Mouse (Mus musculus) embryonic facial prominence, embryonic 14.5 days (tissue): ENCODE measurements at regions not wholly inside any gene's neighbourhood (a gene's known extent, or its start where the extent isn't known, plus 50 kb on each side); places are given as distances from the start of the nearest gene placed in this dataset.

ENCODE experiments used
- ATAC-seq: fragments of 200-750 bp; cut with Nextera tagmentation; 2 replicates; pipeline ENCODE4 v1.8.0; 2017; ENCODE audit warnings: low read depth, moderate number of reproducible peaks, moderate TSS enrichment
- DNase-seq: peaks from one replicate; pipeline ENCODE4 v3.0.0-alpha.2; 2015; ENCODE audit warnings: low spot score
- H3K27ac ChIP-seq: fragments of 300-500 bp; sonication (generic); replicated peaks from 2 replicates; pipeline ENCODE4 v1.5.1; 2014; ENCODE audit warnings: low read depth, mild to moderate bottlenecking, low read length, moderate library complexity
- H3K27me3 ChIP-seq: fragments of 300-500 bp; sonication (generic); replicated peaks from 2 replicates; pipeline ENCODE4 v1.6.1; 2014; ENCODE audit warnings: low read length; ENCODE audit not compliant: control insufficient read depth, insufficient read depth
- H3K36me3 ChIP-seq: fragments of 300-500 bp; sonication (generic); 2 replicates; pipeline ENCODE4 v1.6.1; 2014; ENCODE audit warnings: low read length, mixed read lengths; ENCODE audit not compliant: control insufficient read depth, insufficient read depth
- H3K4me1 ChIP-seq: fragments of 300-500 bp; sonication (generic); 2 replicates; pipeline ENCODE4 v1.6.1; 2014; ENCODE audit warnings: antibody characterized with exemption, low read length; ENCODE audit not compliant: control insufficient read depth, insufficient read depth
- H3K4me2 ChIP-seq: fragments of 300-500 bp; sonication (generic); 2 replicates; pipeline ENCODE4 v1.6.1; 2014; ENCODE audit warnings: low read depth, mild to moderate bottlenecking, low read length, moderate library complexity, mixed read lengths
- H3K4me3 ChIP-seq: fragments of 300-500 bp; sonication (generic); 2 replicates; pipeline ENCODE4 v1.5.1; 2014; ENCODE audit warnings: low read depth, mild to moderate bottlenecking, low read length
- H3K9ac ChIP-seq: fragments of 300-500 bp; sonication (generic); 2 replicates; pipeline ENCODE4 v1.6.1; 2014; ENCODE audit warnings: low read depth, mild to moderate bottlenecking, low read length, moderate library complexity, mixed read lengths
- H3K9me3 ChIP-seq: fragments of 300-500 bp; sonication (generic); 2 replicates; pipeline ENCODE4 v1.6.1; 2016; ENCODE audit warnings: low read length; ENCODE audit not compliant: control insufficient read depth
- WGBS: fragments of 180-500 bp; shearing (Covaris S2); extraction: QIAGEN DNeasy Blood & Tissue Kit; methylation state at CpG from one replicate; pipeline ENCODE4 v1.1.7; 2014; 5-methylcytosine and 5-hydroxymethylcytosine counted together

DNA sequence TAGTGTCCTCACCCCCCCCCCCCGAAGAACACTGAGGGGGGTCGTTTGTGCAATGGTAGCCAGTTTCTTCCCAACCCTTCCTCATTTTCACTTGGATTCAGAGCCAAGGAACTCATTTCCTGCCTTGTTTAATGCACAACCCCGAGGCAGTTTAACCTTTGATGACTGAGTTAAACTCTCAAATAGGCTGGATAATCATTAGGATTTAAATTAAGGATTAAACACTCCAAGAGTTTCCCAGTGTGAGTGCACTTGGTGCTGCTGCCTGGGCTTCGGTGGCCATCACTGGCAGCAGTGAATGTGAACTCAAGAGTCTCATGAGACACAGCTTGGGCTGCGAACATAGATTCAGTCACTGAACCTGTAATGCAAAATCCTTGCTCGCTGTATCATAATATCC lies 124.7 kb upstream of the St8sia2 start:
- ATAC-seq (no peak), DNase-seq (no peak)
- Histone ChIP-seq H3K9me3 (no peaks in the 10 kb centered on the region), H3K4me2 (no peak overlapping the region), H3K4me1 (no peaks in the 10 kb centered on the region), H3K27ac (no peak overlapping the region), H3K4me3 (no peak overlapping the region), H3K9ac (no peak overlapping the region), H3K36me3 (no peaks in the 10 kb centered on the region), H3K27me3 (no peaks in the 10 kb centered on the region)
- WGBS = 53% methylated on average over 6 of the region's 6 CpGs

- ATAC-seq (no peak), DNase-seq (no peak)
- H3K4me3 ChIP-seq = no peak overlapping the region
- no peak overlapping the region for H3K4me2 ChIP-seq
- WGBS = 69% methylated on average over 8 of the region's 8 CpGs
- no peaks in the 10 kb centered on the region for H3K27me3 ChIP-seq
- H3K9me3 ChIP-seq = no peaks in the 10 kb centered on the region
- no peak overlapping the region for H3K27ac ChIP-seq
- H3K36me3 ChIP-seq = no peaks in the 10 kb centered on the region
- no peaks in the 10 kb centered on the region for H3K4me1 ChIP-seq
- no peak overlapping the region for H3K9ac ChIP-seq
Observed at GRCm38 (mm10) chr7:74130206-74130836, 116.8 kb upstream of the St8sia2 start.

GRCm38 (mm10) chr7:74112071-74112470 lies 98.6 kb upstream of the St8sia2 start:
- Histone ChIP-seq H3K4me2 (no peak overlapping the region), H3K4me3 (no peak overlapping the region), H3K9ac (no peak overlapping the region), H3K27ac (no peak overlapping the region), H3K36me3 (no peaks in the 10 kb centered on the region), H3K27me3 (no peaks in the 10 kb centered on the region), H3K4me1 (peaks cover 5% of the 10 kb centered on the region; the same call in 1 of the 2 replicates), H3K9me3 (no peaks in the 10 kb centered on the region)
- DNase-seq (peak; percentile 68), ATAC-seq (no peak)
- 26% methylated on average over 2 of the region's 2 CpGs for WGBS

DNA sequence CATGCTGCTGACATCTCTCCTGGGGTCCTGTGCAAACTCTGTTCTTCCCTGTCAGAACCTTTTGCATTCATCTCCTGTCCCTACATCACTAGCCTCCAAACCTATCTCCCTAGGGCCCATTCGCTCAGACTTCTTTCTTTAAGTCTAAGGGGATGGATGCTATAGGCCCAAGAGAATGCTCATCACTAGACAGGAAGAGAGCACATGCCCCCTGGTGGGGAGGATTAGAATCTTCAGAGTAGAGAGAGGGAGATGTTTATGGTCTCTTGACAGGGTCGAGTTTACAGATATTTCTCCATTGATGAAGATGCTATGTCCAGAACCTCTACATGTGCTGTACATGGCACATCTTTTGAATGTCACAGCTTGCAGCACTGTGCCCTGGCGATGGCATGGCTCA lies 94.9 kb upstream of the St8sia2 start:
- Histone ChIP-seq H3K36me3 (no peaks in the 10 kb centered on the region), H3K4me2 (no peak overlapping the region), H3K4me1 (peaks cover 7% of the 10 kb centered on the region; the same call in 1 of the 2 replicates), H3K27ac (no peak overlapping the region), H3K9ac (no peak overlapping the region), H3K27me3 (no peaks in the 10 kb centered on the region), H3K4me3 (no peak overlapping the region), H3K9me3 (no peaks in the 10 kb centered on the region)
- DNase-seq = peak; percentile 44
- no peak for ATAC-seq
- 78% methylated on average over 3 of the region's 3 CpGs for WGBS

- Histone ChIP-seq H3K36me3 (no peaks in the 10 kb centered on the region), H3K4me3 (no peak overlapping the region), H3K9ac (no peak overlapping the region), H3K27ac (no peak overlapping the region), H3K9me3 (no peaks in the 10 kb centered on the region), H3K4me1 (peaks cover 7% of the 10 kb centered on the region; the same call in 1 of the 2 replicates), H3K4me2 (no peak overlapping the region), H3K27me3 (no peaks in the 10 kb centered on the region)
- peak; percentile 86 for DNase-seq
- peak; percentile 89 for ATAC-seq
- WGBS = 30% methylated on average over 5 of the region's 5 CpGs
Observed at GRCm38 (mm10) chr7:74107176-74107928, 93.9 kb upstream of the St8sia2 start.

DNA sequence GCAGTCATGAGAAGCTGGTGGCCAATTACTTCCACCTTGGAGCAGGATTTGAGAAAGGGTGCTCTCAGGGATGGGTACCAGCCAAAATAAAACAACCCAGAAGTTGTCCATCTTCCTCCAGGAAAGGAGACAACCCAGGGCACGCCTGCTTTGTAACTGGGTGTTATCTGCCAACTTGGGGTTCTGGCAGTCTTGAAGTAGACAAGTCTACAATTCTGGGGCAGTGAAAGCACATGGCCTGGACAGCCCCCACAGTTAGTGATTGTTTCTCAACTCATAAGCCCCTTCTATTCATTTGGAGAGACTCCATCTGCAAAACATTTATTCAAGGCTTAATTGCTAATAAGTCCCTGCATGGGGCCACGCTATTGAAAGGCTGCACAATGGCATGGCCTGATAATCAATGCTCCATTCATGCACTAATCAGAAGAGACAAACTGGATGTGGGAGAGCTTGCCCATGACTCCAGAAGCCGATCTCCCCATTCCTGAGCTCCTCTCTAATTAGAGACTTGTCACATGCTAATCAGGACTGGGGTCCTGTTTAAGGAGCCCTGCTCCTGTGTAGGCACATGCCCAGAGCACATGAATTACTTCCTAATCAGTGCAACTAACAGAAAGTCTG lies 78.0 kb upstream of the St8sia2 start:
- ATAC-seq = peak; percentile 55; the same call in 1 of the 2 replicates
- Histone ChIP-seq H3K36me3 (no peaks in the 10 kb centered on the region), H3K27ac (no peak overlapping the region), H3K4me3 (no peak overlapping the region), H3K9me3 (peaks cover 8% of the 10 kb centered on the region; the same call in 1 of the 2 replicates), H3K4me2 (no peak overlapping the region), H3K27me3 (no peaks in the 10 kb centered on the region), H3K4me1 (no peaks in the 10 kb centered on the region), H3K9ac (no peak overlapping the region)
- peak; percentile 61 for DNase-seq
- 57% methylated on average over 3 of the region's 3 CpGs for WGBS

DNA sequence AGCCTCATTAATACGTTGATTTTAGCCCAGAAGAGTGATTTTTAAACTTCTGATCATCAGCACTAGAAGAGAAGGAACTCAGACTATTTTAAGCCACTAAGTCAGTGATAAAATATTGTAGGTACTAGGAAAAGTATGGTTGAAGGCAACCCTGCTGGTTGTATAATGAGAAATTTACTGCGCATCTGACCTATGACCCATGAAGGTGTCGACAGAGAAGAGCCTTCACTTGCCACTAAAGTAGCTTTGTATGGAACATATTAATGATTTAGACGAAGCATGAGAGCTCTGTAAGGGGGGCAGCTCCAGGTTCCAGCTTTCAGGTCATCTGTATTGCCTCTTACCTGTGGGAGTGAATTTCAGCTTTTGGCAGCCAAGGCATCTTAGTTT lies 67.4 kb upstream of the St8sia2 start:
- 66% methylated on average over 4 of the region's 4 CpGs for WGBS
- H3K9ac ChIP-seq = no peak overlapping the region
- no peaks in the 10 kb centered on the region for H3K4me1 ChIP-seq
- H3K36me3 ChIP-seq = no peaks in the 10 kb centered on the region
- H3K27ac ChIP-seq = no peak overlapping the region
- no peaks in the 10 kb centered on the region for H3K9me3 ChIP-seq
- ATAC-seq = no peak
- no peak overlapping the region for H3K4me3 ChIP-seq
- H3K4me2 ChIP-seq = no peak overlapping the region
- no peaks in the 10 kb centered on the region for H3K27me3 ChIP-seq
- DNase-seq = no peak

DNA sequence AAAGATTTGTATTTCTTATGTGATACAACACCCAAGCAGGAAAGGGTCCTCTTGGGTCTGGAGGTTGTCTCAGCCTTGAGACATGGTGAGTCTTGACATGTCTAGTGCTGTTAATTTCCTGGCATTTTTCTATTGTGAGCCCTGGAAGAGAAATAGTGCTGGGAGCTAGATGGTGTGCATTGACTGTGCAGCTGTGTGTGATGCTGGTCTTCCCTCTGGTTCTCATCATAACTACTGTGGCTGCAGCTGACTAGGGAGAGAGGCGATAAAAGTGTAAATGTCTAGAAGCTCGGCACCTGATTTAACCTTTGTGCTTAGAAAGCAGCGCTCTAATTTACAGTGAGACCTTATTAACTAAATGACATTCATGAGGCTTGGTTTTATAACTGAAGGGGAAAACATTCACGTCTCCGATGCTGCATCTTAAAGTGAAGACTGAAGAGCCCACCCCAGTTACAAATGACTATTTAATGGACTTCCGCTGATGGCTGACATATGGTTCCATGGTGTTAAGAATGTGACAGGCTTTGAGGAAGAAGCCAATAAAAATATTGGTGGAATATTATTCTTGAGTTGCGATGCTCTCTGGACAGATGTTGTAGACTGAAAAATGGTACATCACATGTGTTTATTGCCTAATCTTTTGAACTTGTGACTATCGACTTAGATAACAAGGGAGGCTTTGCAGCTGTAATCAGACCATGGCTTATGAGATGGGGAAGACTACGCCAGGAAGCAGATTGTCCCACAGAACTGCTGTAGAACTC lies 66.8 kb upstream of the St8sia2 start:
- Histone ChIP-seq H3K27me3 (no peaks in the 10 kb centered on the region), H3K4me1 (no peaks in the 10 kb centered on the region), H3K4me2 (no peak overlapping the region), H3K9me3 (no peaks in the 10 kb centered on the region), H3K4me3 (no peak overlapping the region), H3K9ac (no peak overlapping the region), H3K36me3 (no peaks in the 10 kb centered on the region), H3K27ac (no peak overlapping the region)
- ATAC-seq = no peak
- peak; percentile 6 for DNase-seq
- WGBS = 64% methylated on average over 9 of the region's 9 CpGs
